In the genomic region with DNA sequence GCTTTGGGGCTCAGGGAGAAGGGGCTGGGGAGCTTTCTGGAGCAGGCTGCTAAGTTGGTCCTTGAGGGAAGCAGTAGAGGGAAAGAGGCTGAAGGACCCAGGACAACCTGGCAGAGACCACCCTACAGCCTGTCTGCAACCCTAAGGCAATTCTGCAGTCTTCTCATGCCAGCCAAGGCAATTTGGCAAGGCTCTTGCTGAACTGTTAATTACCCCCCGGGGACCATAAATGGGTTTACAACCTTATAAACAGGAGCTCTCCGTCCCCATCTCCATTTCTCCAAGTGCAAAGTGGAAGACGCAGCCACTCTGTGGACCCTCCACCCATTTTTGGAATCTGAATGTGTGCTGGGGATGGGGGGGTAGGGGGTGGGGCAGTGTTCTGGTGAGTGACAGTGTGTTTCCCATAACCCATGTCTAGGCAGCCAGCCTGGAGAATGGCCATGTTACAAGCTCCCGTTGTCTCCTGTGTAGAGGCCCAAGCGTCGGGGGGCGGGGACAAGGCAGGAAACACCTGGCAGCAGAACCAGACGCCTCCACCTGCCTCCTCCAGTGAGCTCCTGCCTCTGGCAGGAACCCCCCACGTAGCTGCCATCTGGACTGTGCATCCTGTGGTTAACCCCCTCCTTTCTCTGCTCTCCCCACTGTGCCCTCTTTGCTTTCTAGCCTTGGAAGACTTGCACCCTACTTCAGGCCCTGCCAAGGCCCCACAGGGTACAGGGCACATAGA, we compare ENCODE assay signal across 10 mouse cellular contexts. TPM values are rescaled to one million over a fixed set of nuclear protein-coding genes. Genes with fewer than 3 reads are reported as not detected.
A peak's percentile ranks its signal among the peaks of the same experiment; 100 is the strongest.
DNase-seq lines count a peak whose midpoint lies in the region; ATAC-seq lines count a peak whose summit lies in the region.
"Had no signal": no experiment of that assay in that cellular context is flagged by ENCODE, and none has a peak within 500 bp of the region (broad histone marks: within the 10 kb centered on the region; RNA-seq: fewer than 3 reads in every experiment).

No protein-coding gene starts in this region.

- 32% methylated on average over 9 of the region's 9 CpGs for WGBS in heart, embryonic 10.5 days
- WGBS in hindbrain, embryonic 16.5 days = 32% methylated on average over 9 of the region's 9 CpGs

- ATAC-seq in CD4-positive, CD25-positive, alpha-beta regulatory T cell, adult 4 months = peak; percentile 95
- ATAC-seq in hindbrain, embryonic 16.5 days = peak; percentile 55
- ATAC-seq in erythroblast, adult 5-6 weeks (replicated peaks; ENCODE audit: low FRiP score, poor library complexity, severe bottlenecking) = no peak

- H3K4me3 ChIP-seq in heart, embryonic 10.5 days = no peak overlapping the region
- H3K4me3 ChIP-seq in hindbrain, embryonic 16.5 days (ENCODE audit: low read length) = no peak overlapping the region
- H3K4me3 ChIP-seq: heart, adult 2 months had no signal

- 0 out of 2 replicates have a peak, but pooled peaks cover 7% of the 10 kb centered on the region for H3K27me3 ChIP-seq in heart, embryonic 10.5 days (ENCODE audit: insufficient read depth, poor library complexity, severe bottlenecking)
- no peaks in the 10 kb centered on the region; the same call in 1 of the 2 replicates for H3K27me3 ChIP-seq in hindbrain, embryonic 16.5 days (replicated peaks; ENCODE audit: control insufficient read depth, insufficient read depth, low read length)

- no peak overlapping the region for H3K9ac ChIP-seq in hindbrain, embryonic 16.5 days (ENCODE audit: low read depth, low read length)

- H3K27ac ChIP-seq in heart, embryonic 10.5 days = peak overlapping the region; percentile 52; the same call in 1 of the 2 replicates
- H3K27ac ChIP-seq in hindbrain, embryonic 16.5 days (ENCODE audit: low read depth, low read length) = no peak overlapping the region
- H3K27ac ChIP-seq: heart, adult 2 months had no signal

- peaks cover 59% of the 10 kb centered on the region for H3K4me1 ChIP-seq in heart, embryonic 10.5 days
- H3K4me1 ChIP-seq in hindbrain, embryonic 16.5 days (ENCODE audit: control insufficient read depth, insufficient read depth, low read depth, low read length) = peaks cover 21% of the 10 kb centered on the region

- no peak overlapping the region for H3K4me2 ChIP-seq in hindbrain, embryonic 16.5 days (ENCODE audit: low read length)

- H3K9me3 ChIP-seq in heart, embryonic 10.5 days = no peaks in the 10 kb centered on the region
- no peaks in the 10 kb centered on the region for H3K9me3 ChIP-seq in hindbrain, embryonic 16.5 days (ENCODE audit: control insufficient read depth, low read length)
- H3K9me3 ChIP-seq: G1E had no signal

- H3K36me3 ChIP-seq in heart, embryonic 10.5 days = no peaks in the 10 kb centered on the region
- H3K36me3 ChIP-seq in hindbrain, embryonic 16.5 days (ENCODE audit: control insufficient read depth, insufficient read depth, low read length) = no peaks in the 10 kb centered on the region
- H3K36me3 ChIP-seq: G1E had no signal

- no peak for DNase-seq in heart, embryonic 10.5 days (ENCODE audit: low spot score)
- DNase-seq in heart, adult 9 months (ENCODE audit: low spot score in 2 of 2) = no peak
- DNase-seq in embryo, embryonic 11.5 days (ENCODE audit: low read depth, low spot score) = peak; percentile 51
- DNase-seq in naive thymus-derived CD4-positive, alpha-beta T cell, adult 2 months (ENCODE audit: low read depth) = peak; percentile 82
- peak; percentile 89 to 96 for DNase-seq in thymus, postnatal 36 days

RNA-seq across cellular contexts. Expression of a gene that starts 20.5 kb away (rescaled TPM):
- 0.25 and 0.39 TPM in 2 replicates for polyA plus RNA-seq in heart, embryonic 10.5 days (2016; fragmentation: Nextera tagmentation; extraction: Ambion mirVana)
- not detected for polyA plus RNA-seq in CD4-positive, CD25-positive, alpha-beta regulatory T cell, adult 4 months (2017; shearing (Covaris generic))
- polyA plus RNA-seq in hindbrain, embryonic 16.5 days (2015; fragmentation: Nextera tagmentation; extraction: Ambion mirVana) = 10.2 and 10.3 TPM in 2 replicates
- total RNA-seq in erythroblast, adult 5-6 weeks (2015; ENCODE audit: low replicate concordance) = not detected in 2 replicates
- total RNA-seq in erythroblast, adult 5-6 weeks (2017; ENCODE audit: low replicate concordance) = not detected in 2 replicates
- polyA plus RNA-seq: G1E had no signal

RNA-seq across cellular contexts. Expression of a gene that starts 42.6 kb away (rescaled TPM):
- 9.7 and 13.5 TPM in 2 replicates for polyA plus RNA-seq in heart, embryonic 10.5 days (2016; fragmentation: Nextera tagmentation; extraction: Ambion mirVana)
- under 1 TPM in 1 of 2 experiments, not detected in 1; 0.31 TPM for polyA plus RNA-seq in CD4-positive, CD25-positive, alpha-beta regulatory T cell, adult 4 months (2017; shearing (Covaris generic))
- 9.6 and 11.8 TPM in 2 replicates for polyA plus RNA-seq in hindbrain, embryonic 16.5 days (2015; fragmentation: Nextera tagmentation; extraction: Ambion mirVana)
- total RNA-seq in erythroblast, adult 5-6 weeks (2015; ENCODE audit: low replicate concordance) = not detected in 2 replicates
- total RNA-seq in erythroblast, adult 5-6 weeks (2017; ENCODE audit: low replicate concordance) = not detected in 2 replicates
- polyA plus RNA-seq: G1E had no signal

RNA-seq across cellular contexts. Expression of a gene that starts 43.2 kb away (rescaled TPM):
- 0.21 and 0.69 TPM in 2 replicates for polyA plus RNA-seq in heart, embryonic 10.5 days (2016; fragmentation: Nextera tagmentation; extraction: Ambion mirVana)
- polyA plus RNA-seq in CD4-positive, CD25-positive, alpha-beta regulatory T cell, adult 4 months (2017; shearing (Covaris generic)) = not detected
- polyA plus RNA-seq in hindbrain, embryonic 16.5 days (2015; fragmentation: Nextera tagmentation; extraction: Ambion mirVana) = 4.9 and 5.8 TPM in 2 replicates
- total RNA-seq in erythroblast, adult 5-6 weeks (2015; ENCODE audit: low replicate concordance) = not detected in 2 replicates
- total RNA-seq in erythroblast, adult 5-6 weeks (2017; ENCODE audit: low replicate concordance) = not detected in 2 replicates
- polyA plus RNA-seq: G1E had no signal

RNA-seq across cellular contexts. Expression of a gene that starts 49.8 kb away (rescaled TPM):
- polyA plus RNA-seq in heart, embryonic 10.5 days (2016; fragmentation: Nextera tagmentation; extraction: Ambion mirVana) = 0.09 TPM in 1 of 2 replicates, not detected in the other
- polyA plus RNA-seq in CD4-positive, CD25-positive, alpha-beta regulatory T cell, adult 4 months (2017; shearing (Covaris generic)) = not detected
- 0.21 and 3.5 TPM in 2 replicates for polyA plus RNA-seq in hindbrain, embryonic 16.5 days (2015; fragmentation: Nextera tagmentation; extraction: Ambion mirVana)
- total RNA-seq in erythroblast, adult 5-6 weeks (2015; ENCODE audit: low replicate concordance) = not detected in 2 replicates
- not detected in 2 replicates for total RNA-seq in erythroblast, adult 5-6 weeks (2017; ENCODE audit: low replicate concordance)
- total RNA-seq: heart, adult 2 months had no signal
- polyA plus RNA-seq: G1E had no signal

Comparison
In these comparisons a context has a peak if more than half of its experiments do, and no peak if none do; other contexts are left out.
1. DNase-seq: peak in embryo, embryonic 11.5 days (single experiment), naive thymus-derived CD4-positive, alpha-beta T cell, adult 2 months (single experiment) and thymus, postnatal 36 days (2 of 2); none in heart, embryonic 10.5 days (single experiment) and heart, adult 9 months (0 of 2).